Mouse (Mus musculus) hindbrain, embryonic 13.5 days (tissue): ENCODE data around the gene Synj2bp. TPM values are rescaled to one million over a fixed set of nuclear protein-coding genes. Genes with fewer than 3 reads are reported as not detected.
"Not testable (repeated sequence)": the region's sequence is repeated elsewhere in the genome, so short reads cannot be mapped to it uniquely, and the experiment has no call there.

Source experiments
- ATAC-seq: fragments of 200-750 bp; cut with Nextera tagmentation; 2 replicates; pipeline ENCODE4 v1.8.0; 2017; ENCODE audit warnings: moderate TSS enrichment; ENCODE audit not compliant: low FRiP score
- H3K27ac ChIP-seq: fragments of 300-500 bp; sonication (generic); 2 replicates; pipeline ENCODE4 v1.5.1; 2015; ENCODE audit warnings: inconsistent platforms, mild to moderate bottlenecking, moderate library complexity
- H3K27me3 ChIP-seq: fragments of 300-500 bp; sonication (generic); 2 replicates; pipeline ENCODE4 v1.6.1; 2015; ENCODE audit warnings: mild to moderate bottlenecking, inconsistent platforms
- H3K36me3 ChIP-seq: fragments of 300-500 bp; sonication (generic); 2 replicates; pipeline ENCODE4 v1.6.1; 2015; ENCODE audit warnings: mild to moderate bottlenecking, inconsistent platforms
- H3K4me1 ChIP-seq: fragments of 300-500 bp; sonication (generic); replicated peaks from 2 replicates; pipeline ENCODE4 v1.6.1; 2015; ENCODE audit warnings: inconsistent platforms
- H3K4me2 ChIP-seq: fragments of 300-500 bp; sonication (generic); 2 replicates; pipeline ENCODE4 v1.6.1; 2015; ENCODE audit warnings: inconsistent platforms, mild to moderate bottlenecking, moderate library complexity
- H3K4me3 ChIP-seq: fragments of 300-500 bp; sonication (generic); 2 replicates; pipeline ENCODE4 v1.5.1; 2015; ENCODE audit warnings: mild to moderate bottlenecking, inconsistent platforms
- H3K9ac ChIP-seq: fragments of 300-500 bp; sonication (generic); 2 replicates; pipeline ENCODE4 v1.6.1; 2015; ENCODE audit warnings: mild to moderate bottlenecking, inconsistent platforms
- H3K9me3 ChIP-seq: fragments of 300-500 bp; sonication (generic); 2 replicates; pipeline ENCODE4 v1.6.1; 2016; ENCODE audit warnings: inconsistent platforms
- WGBS: fragments of 180-500 bp; shearing (Covaris S2); methylation state at CpG from one replicate; pipeline ENCODE4 v1.1.7; 2015; 5-methylcytosine and 5-hydroxymethylcytosine counted together
- polyA plus RNA-seq: library from polyadenylated mRNA; unstranded; fragments of >200 nt; fragmentation: Nextera tagmentation; extraction: Ambion mirVana; gene quantifications from 2 replicates; pipeline ENCODE4 v1.2.1, GENCODE M21; 2015

Synj2bp gene
- polyA plus RNA-seq, result 37.5 and 39.7 TPM in 2 replicates

- peak; percentile 96 for ATAC-seq
- H3K4me3 ChIP-seq, result peak within 1 kb of the TSS; percentile 78
- peak within 1 kb of the TSS; percentile 68 for H3K4me2 ChIP-seq
- peak within 1 kb of the TSS; percentile 89 for H3K9ac ChIP-seq
- peaks cover 21% of the 10 kb centered on the region for H3K4me1 ChIP-seq
- WGBS, result 0% methylated on average over 46 of the region's 46 CpGs
- no peaks in the 10 kb centered on the region for H3K9me3 ChIP-seq
- no peaks in the 10 kb centered on the region for H3K27me3 ChIP-seq
- H3K36me3 ChIP-seq, result no peaks in the 10 kb centered on the region
- peak within 1 kb of the TSS; percentile 87 for H3K27ac ChIP-seq
These were observed at the start of gene Synj2bp, which contains the start of gene Gm20498 for GRCm38 (mm10) chr12:81532316-81533028. TSS of gene Synj2bp (minus strand) at chr12:81532911. TSS of gene Gm20498 (minus strand) at chr12:81532905.

- H3K4me2 ChIP-seq, result no peak within 1 kb of the TSS
- no peak within 1 kb of the TSS for H3K9ac ChIP-seq
- no peaks in the 10 kb centered on the region for H3K27me3 ChIP-seq
- no peaks in the 10 kb centered on the region for H3K9me3 ChIP-seq
- H3K27ac ChIP-seq, result no peak within 1 kb of the TSS
- H3K4me1 ChIP-seq, result no peaks in the 10 kb centered on the region
- no peak for ATAC-seq
- WGBS, result 96% methylated on average over 1 of the region's 1 CpGs
- H3K4me3 ChIP-seq, result no peak within 1 kb of the TSS
- peaks cover 28% of the 10 kb centered on the region for H3K36me3 ChIP-seq
These were observed 35.7 kb upstream of the Synj2bp start, which contains the start of gene Adam21 for GRCm38 (mm10) chr12:81568374-81568773. TSS of gene Adam21 (minus strand) at chr12:81568474.

- WGBS, result 83% methylated on average over 5 of the region's 5 CpGs
- ATAC-seq, result no peak
- no peaks in the 10 kb centered on the region for H3K27me3 ChIP-seq
- H3K4me3 ChIP-seq, result no peak overlapping the region
- H3K9ac ChIP-seq, result no peak overlapping the region
- no peaks in the 10 kb centered on the region for H3K4me1 ChIP-seq
- H3K4me2 ChIP-seq, result no peak overlapping the region
- H3K36me3 ChIP-seq, result peaks cover 24% of the 10 kb centered on the region
- no peaks in the 10 kb centered on the region for H3K9me3 ChIP-seq
- no peak overlapping the region for H3K27ac ChIP-seq
These were observed 35.2 kb upstream of the Synj2bp start for GRCm38 (mm10) chr12:81567931-81568330.

- H3K36me3 ChIP-seq, result 0 out of 2 replicates have a peak, but pooled peaks cover 3% of the 10 kb centered on the region
- no peak for ATAC-seq
- no peak overlapping the region for H3K4me3 ChIP-seq
- H3K9me3 ChIP-seq, result no peaks in the 10 kb centered on the region
- no peak overlapping the region for H3K9ac ChIP-seq
- H3K4me1 ChIP-seq, result no peaks in the 10 kb centered on the region
- no peak overlapping the region for H3K4me2 ChIP-seq
- no peak overlapping the region for H3K27ac ChIP-seq
- WGBS, result 97% methylated on average over 3 of the region's 3 CpGs
- H3K27me3 ChIP-seq, result no peaks in the 10 kb centered on the region
These were observed 31.5 kb upstream of the Synj2bp start for GRCm38 (mm10) chr12:81564173-81564572.

GRCm38 (mm10) chr12:81549286-81549685 is 16.6 kb upstream of the Synj2bp start:
- H3K4me2 ChIP-seq, result no peak overlapping the region
- 91% methylated on average over 3 of the region's 3 CpGs for WGBS
- no peaks in the 10 kb centered on the region for H3K36me3 ChIP-seq
- H3K4me3 ChIP-seq, result no peak overlapping the region
- H3K9ac ChIP-seq, result no peak overlapping the region
- peaks cover 3% of the 10 kb centered on the region; the same call in 1 of the 2 replicates for H3K9me3 ChIP-seq
- no peaks in the 10 kb centered on the region for H3K27me3 ChIP-seq
- no peak for ATAC-seq
- H3K4me1 ChIP-seq, result no peaks in the 10 kb centered on the region
- no peak overlapping the region for H3K27ac ChIP-seq

- no peak overlapping the region for H3K4me2 ChIP-seq
- no peak overlapping the region for H3K9ac ChIP-seq
- no peaks in the 10 kb centered on the region for H3K27me3 ChIP-seq
- H3K36me3 ChIP-seq, result no peaks in the 10 kb centered on the region
- peaks cover 3% of the 10 kb centered on the region; the same call in 1 of the 2 replicates for H3K9me3 ChIP-seq
- H3K4me3 ChIP-seq, result no peak overlapping the region
- ATAC-seq, result no peak
- 74% methylated on average over 4 of the region's 4 CpGs for WGBS
- no peaks in the 10 kb centered on the region for H3K4me1 ChIP-seq
- H3K27ac ChIP-seq, result no peak overlapping the region
These were observed 14.5 kb upstream of the Synj2bp start for GRCm38 (mm10) chr12:81547163-81547562.

GRCm38 (mm10) chr12:81533029-81533419 is 313 bp upstream of the Synj2bp start:
- ATAC-seq, result 0 out of 2 replicates have a peak, but pooled peaks have one; percentile 67
- no peaks in the 10 kb centered on the region for H3K9me3 ChIP-seq
- peaks cover 21% of the 10 kb centered on the region for H3K4me1 ChIP-seq
- no peaks in the 10 kb centered on the region for H3K27me3 ChIP-seq
- WGBS, result 35% methylated on average over 4 of the region's 4 CpGs
- peak overlapping the region; percentile 87 for H3K27ac ChIP-seq
- H3K36me3 ChIP-seq, result no peaks in the 10 kb centered on the region
- peak overlapping the region; percentile 78 for H3K4me3 ChIP-seq
- H3K9ac ChIP-seq, result peak overlapping the region; percentile 89
- H3K4me2 ChIP-seq, result peak overlapping the region; percentile 68

- not testable (repeated sequence) for ATAC-seq, H3K36me3 ChIP-seq, H3K27ac ChIP-seq, H3K9me3 ChIP-seq, H3K9ac ChIP-seq, H3K4me3 ChIP-seq, H3K4me2 ChIP-seq, H3K27me3 ChIP-seq
- WGBS, result 80% methylated on average over 8 of the region's 8 CpGs
- peaks cover 21% of the 10 kb centered on the region for H3K4me1 ChIP-seq
These were observed 2.1 kb downstream of the Synj2bp start for GRCm38 (mm10) chr12:81530587-81530986.

GRCm38 (mm10) chr12:81496906-81497305 is 35.8 kb downstream of the Synj2bp start:
- not testable (repeated sequence) for ATAC-seq, H3K4me2 ChIP-seq, H3K9ac ChIP-seq, H3K4me3 ChIP-seq, H3K27me3 ChIP-seq, H3K9me3 ChIP-seq, H3K27ac ChIP-seq, H3K4me1 ChIP-seq
- H3K36me3 ChIP-seq, result peaks cover 26% of the 10 kb centered on the region
- 95% methylated on average over 9 of the region's 9 CpGs for WGBS

GRCm38 (mm10) chr12:81490491-81490890 is 42.2 kb downstream of the Synj2bp start:
- ATAC-seq, result no peak
- no peak overlapping the region for H3K4me3 ChIP-seq
- no peak overlapping the region for H3K27ac ChIP-seq
- H3K36me3 ChIP-seq, result peaks cover 11% of the 10 kb centered on the region
- H3K9me3 ChIP-seq, result no peaks in the 10 kb centered on the region
- no peak overlapping the region for H3K4me2 ChIP-seq
- no peaks in the 10 kb centered on the region for H3K27me3 ChIP-seq
- no peak overlapping the region for H3K9ac ChIP-seq
- H3K4me1 ChIP-seq, result peaks cover under 1% of the 10 kb centered on the region; the same call in 1 of the 2 replicates
- 88% methylated on average over 5 of the region's 5 CpGs for WGBS

GRCm38 (mm10) chr12:81485311-81485710 is 47.4 kb downstream of the Synj2bp start:
- ATAC-seq, result peak; percentile 34
- H3K4me1 ChIP-seq, result peaks cover 11% of the 10 kb centered on the region; the same call in 1 of the 2 replicates
- no peaks in the 10 kb centered on the region for H3K27me3 ChIP-seq
- WGBS, result 45% methylated on average over 6 of the region's 6 CpGs
- H3K9ac ChIP-seq, result peak overlapping the region; percentile 79; the same call in 1 of the 2 replicates
- H3K4me3 ChIP-seq, result peak overlapping the region; percentile 70
- peak overlapping the region; percentile 69 for H3K4me2 ChIP-seq
- no peaks in the 10 kb centered on the region for H3K9me3 ChIP-seq
- peak overlapping the region; percentile 97 for H3K27ac ChIP-seq
- H3K36me3 ChIP-seq, result no peaks in the 10 kb centered on the region

GRCm38 (mm10) chr12:81484727-81485191 is 48.0 kb downstream of the Synj2bp start, which contains the start of gene Cox16:
TSS of gene Cox16 (minus strand) at chr12:81485127.
- peak; percentile 99 for ATAC-seq
- H3K27ac ChIP-seq, result peak within 1 kb of the TSS; percentile 97
- WGBS, result under 1% methylated on average over 31 of the region's 31 CpGs
- no peaks in the 10 kb centered on the region for H3K27me3 ChIP-seq
- H3K4me2 ChIP-seq, result peak within 1 kb of the TSS; percentile 69
- no peaks in the 10 kb centered on the region for H3K36me3 ChIP-seq
- peaks cover 11% of the 10 kb centered on the region; the same call in 1 of the 2 replicates for H3K4me1 ChIP-seq
- no peaks in the 10 kb centered on the region for H3K9me3 ChIP-seq
- peak within 1 kb of the TSS; percentile 79 for H3K9ac ChIP-seq
- peak within 1 kb of the TSS; percentile 70 for H3K4me3 ChIP-seq
